Mouse (Mus musculus) ovary, postnatal 14 days (tissue): ENCODE results near the gene Chn1.
A peak's percentile ranks its signal among the peaks of the same experiment; 100 is the strongest.

Experiments used
- DNase-seq: peaks from one replicate; pipeline ENCODE4 v3.0.0; 2022; ENCODE audit warnings: low spot score

Gene Chn1

GRCm38 (mm10) chr2:73590106-73590505, 185.0 kb downstream of the Chn1 start:
- DNase-seq = no peak

GRCm38 (mm10) chr2:73588951-73589350, 186.2 kb downstream of the Chn1 start:
- no peak for DNase-seq

GRCm38 (mm10) chr2:73587109-73587506, 188.0 kb downstream of the Chn1 start:
- DNase-seq = no peak

GRCm38 (mm10) chr2:73586392-73587108, 188.6 kb downstream of the Chn1 start:
- DNase-seq = no peak

- DNase-seq = no peak
Observed at GRCm38 (mm10) chr2:73585347-73585831, 189.8 kb downstream of the Chn1 start.

- DNase-seq = peak; percentile 62
Observed at GRCm38 (mm10) chr2:73584645-73585346, 190.3 kb downstream of the Chn1 start.

GRCm38 (mm10) chr2:73580720-73581119, 194.4 kb downstream of the Chn1 start:
- DNase-seq = no peak

GRCm38 (mm10) chr2:73580166-73580565, 195.0 kb downstream of the Chn1 start, which contains the start of gene Chrna1:
TSS of gene Chrna1 (minus strand) at chr2:73580338.
- no peak for DNase-seq

GRCm38 (mm10) chr2:73579168-73579567, 196.0 kb downstream of the Chn1 start:
- DNase-seq = no peak

GRCm38 (mm10) chr2:73574418-73574817, 200.7 kb downstream of the Chn1 start:
- no peak for DNase-seq

- DNase-seq = no peak
Observed at GRCm38 (mm10) chr2:73573556-73573955, 201.6 kb downstream of the Chn1 start.

- DNase-seq = no peak
Observed at GRCm38 (mm10) chr2:73572539-73573372, 202.4 kb downstream of the Chn1 start.

- DNase-seq = no peak
Observed at GRCm38 (mm10) chr2:73571901-73572300, 203.2 kb downstream of the Chn1 start.

- no peak for DNase-seq
Observed at GRCm38 (mm10) chr2:73571304-73571703, 203.8 kb downstream of the Chn1 start.

- peak; percentile 46 for DNase-seq
Observed at GRCm38 (mm10) chr2:73566989-73567605, 208.0 kb downstream of the Chn1 start.

GRCm38 (mm10) chr2:73566162-73566561, 209.0 kb downstream of the Chn1 start:
- DNase-seq = no peak

GRCm38 (mm10) chr2:73563690-73564089, 211.5 kb downstream of the Chn1 start:
- no peak for DNase-seq

- no peak for DNase-seq
Observed at GRCm38 (mm10) chr2:73562656-73563055, 212.5 kb downstream of the Chn1 start.

- DNase-seq = no peak
Observed at GRCm38 (mm10) chr2:73561665-73562063, 213.5 kb downstream of the Chn1 start.

GRCm38 (mm10) chr2:73560899-73561664, 214.1 kb downstream of the Chn1 start:
- DNase-seq = no peak
